Mouse (Mus musculus) hindbrain, embryonic 11.5 days (tissue): Measurements from ENCODE around the gene Trim2. TPM values are rescaled to one million over a fixed set of nuclear protein-coding genes. Genes with fewer than 3 reads are reported as not detected.

Experiments used
- ATAC-seq: fragments of 200-750 bp; cut with Nextera tagmentation; 2 replicates; pipeline ENCODE4 v1.8.0; 2017; ENCODE audit warnings: mild to moderate bottlenecking, moderate TSS enrichment, moderate library complexity; ENCODE audit not compliant: low FRiP score
- DNase-seq: peaks from one replicate; pipeline ENCODE4 v3.0.0-alpha.2; 2015; ENCODE audit warnings: low spot score
- H3K27ac ChIP-seq: fragments of 300-500 bp; sonication (generic); 2 replicates; pipeline ENCODE4 v1.5.1; 2014; ENCODE audit warnings: mild to moderate bottlenecking, low read depth, low read length
- H3K27me3 ChIP-seq: fragments of 300-500 bp; sonication (generic); 2 replicates; pipeline ENCODE4 v1.6.1; 2014; ENCODE audit warnings: mild to moderate bottlenecking, low read length, moderate library complexity, mixed read lengths; ENCODE audit not compliant: control insufficient read depth, insufficient read depth
- H3K36me3 ChIP-seq: fragments of 300-500 bp; sonication (generic); 2 replicates; pipeline ENCODE4 v1.6.1; 2014; ENCODE audit warnings: mild to moderate bottlenecking, low read length, moderate library complexity, mixed read lengths; ENCODE audit not compliant: control insufficient read depth, insufficient read depth
- H3K4me1 ChIP-seq: fragments of 300-500 bp; sonication (generic); replicated peaks from 2 replicates; pipeline ENCODE4 v1.6.1; 2014; ENCODE audit warnings: low read length, mixed read lengths; ENCODE audit not compliant: control insufficient read depth, insufficient read depth
- H3K4me2 ChIP-seq: fragments of 300-500 bp; sonication (generic); replicated peaks from 2 replicates; pipeline ENCODE4 v1.6.1; 2014; ENCODE audit warnings: mild to moderate bottlenecking, low read depth, low read length
- H3K4me3 ChIP-seq: fragments of 300-500 bp; sonication (generic); 2 replicates; pipeline ENCODE4 v1.5.1; 2014; ENCODE audit warnings: low read depth, low read length
- H3K9ac ChIP-seq: fragments of 300-500 bp; sonication (generic); 2 replicates; pipeline ENCODE4 v1.6.1; 2014; ENCODE audit warnings: low read depth, low read length
- H3K9me3 ChIP-seq: fragments of 300-500 bp; sonication (generic); 2 replicates; pipeline ENCODE4 v1.6.1; 2016; ENCODE audit warnings: low read length; ENCODE audit not compliant: control insufficient read depth
- WGBS: fragments of 180-500 bp; shearing (Covaris S2); extraction: QIAGEN DNeasy Blood & Tissue Kit; methylation state at CpG from one replicate; pipeline ENCODE4 v1.1.7; 2014; 5-methylcytosine and 5-hydroxymethylcytosine counted together
- polyA plus RNA-seq: library from polyadenylated mRNA; unstranded; fragments of >200 nt; fragmentation: Nextera tagmentation; extraction: Ambion mirVana; gene quantifications from 2 replicates; pipeline ENCODE4 v1.2.1, GENCODE M21; 2014

Gene Trim2
- polyA plus RNA-seq, 1 experiment from 2014 or later, result 104 TPM

- no peak overlapping the region for H3K9ac ChIP-seq
- ATAC-seq (no peak), DNase-seq (no peak)
- no peak overlapping the region for H3K27ac ChIP-seq
- no peak overlapping the region for H3K4me2 ChIP-seq
- WGBS, result 94% methylated on average over 4 of the region's 4 CpGs
- H3K4me3 ChIP-seq, result no peak overlapping the region
- H3K36me3 ChIP-seq, result no peaks in the 10 kb centered on the region
- no peaks in the 10 kb centered on the region for H3K9me3 ChIP-seq
- no peaks in the 10 kb centered on the region for H3K27me3 ChIP-seq
- H3K4me1 ChIP-seq, result peaks cover 7% of the 10 kb centered on the region; the same call in 1 of the 2 replicates
These were observed 55.0 kb downstream of the Trim2 start for GRCm38 (mm10) chr3:84251721-84252120.

GRCm38 (mm10) chr3:84250275-84250674, 56.4 kb downstream of the Trim2 start:
- peaks cover 7% of the 10 kb centered on the region; the same call in 1 of the 2 replicates for H3K4me1 ChIP-seq
- DNase-seq, result no peak
- no peak overlapping the region for H3K4me2 ChIP-seq
- H3K9ac ChIP-seq, result no peak overlapping the region
- H3K27ac ChIP-seq, result no peak overlapping the region
- H3K9me3 ChIP-seq, result no peaks in the 10 kb centered on the region
- H3K4me3 ChIP-seq, result no peak overlapping the region
- H3K36me3 ChIP-seq, result no peaks in the 10 kb centered on the region
- WGBS, result 92% methylated on average over 7 of the region's 7 CpGs
- no peaks in the 10 kb centered on the region for H3K27me3 ChIP-seq
- no peak for ATAC-seq

- DNase-seq (no peak), ATAC-seq (no peak)
- Histone ChIP-seq H3K9me3 (no peaks in the 10 kb centered on the region), H3K4me2 (no peak overlapping the region), H3K27me3 (no peaks in the 10 kb centered on the region), H3K4me1 (peaks cover 2% of the 10 kb centered on the region; the same call in 1 of the 2 replicates), H3K4me3 (no peak overlapping the region), H3K9ac (no peak overlapping the region), H3K27ac (no peak overlapping the region), H3K36me3 (no peaks in the 10 kb centered on the region)
- 85% methylated on average over 8 of the region's 8 CpGs for WGBS
These were observed 58.9 kb downstream of the Trim2 start for GRCm38 (mm10) chr3:84247789-84248188.

- no peaks in the 10 kb centered on the region for H3K36me3 ChIP-seq
- no peaks in the 10 kb centered on the region for H3K9me3 ChIP-seq
- DNase-seq (no peak), ATAC-seq (no peak)
- no peak overlapping the region for H3K4me3 ChIP-seq
- whole genome bisulfite sequencing, result 87% methylated on average over 7 of the region's 7 CpGs
- no peak overlapping the region for H3K27ac ChIP-seq
- no peak overlapping the region for H3K9ac ChIP-seq
- H3K4me2 ChIP-seq, result no peak overlapping the region
- H3K27me3 ChIP-seq, result no peaks in the 10 kb centered on the region
- no peaks in the 10 kb centered on the region for H3K4me1 ChIP-seq
These were observed 60.2 kb downstream of the Trim2 start for GRCm38 (mm10) chr3:84246421-84246861.

- no peaks in the 10 kb centered on the region for H3K4me1 ChIP-seq
- ATAC-seq (no peak), DNase-seq (no peak)
- H3K9ac ChIP-seq, result no peak overlapping the region
- no peaks in the 10 kb centered on the region for H3K9me3 ChIP-seq
- 88% methylated on average over 3 of the region's 3 CpGs for WGBS
- H3K36me3 ChIP-seq, result no peaks in the 10 kb centered on the region
- H3K27me3 ChIP-seq, result no peaks in the 10 kb centered on the region
- H3K27ac ChIP-seq, result no peak overlapping the region
- H3K4me3 ChIP-seq, result no peak overlapping the region
- H3K4me2 ChIP-seq, result no peak overlapping the region
These were observed 63.6 kb downstream of the Trim2 start for GRCm38 (mm10) chr3:84243116-84243515.

GRCm38 (mm10) chr3:84242497-84242896, 64.2 kb downstream of the Trim2 start:
- ATAC-seq, result no peak
- DNase-seq, result no peak
- Histone ChIP-seq H3K9ac (no peak overlapping the region), H3K4me3 (no peak overlapping the region), H3K9me3 (no peaks in the 10 kb centered on the region), H3K27me3 (no peaks in the 10 kb centered on the region), H3K36me3 (no peaks in the 10 kb centered on the region), H3K4me2 (no peak overlapping the region), H3K4me1 (no peaks in the 10 kb centered on the region), H3K27ac (no peak overlapping the region)
- 90% methylated on average over 4 of the region's 4 CpGs for WGBS

- Histone ChIP-seq H3K4me3 (no peak overlapping the region), H3K9ac (no peak overlapping the region), H3K36me3 (no peaks in the 10 kb centered on the region), H3K27ac (no peak overlapping the region), H3K9me3 (no peaks in the 10 kb centered on the region), H3K4me1 (no peaks in the 10 kb centered on the region), H3K27me3 (no peaks in the 10 kb centered on the region), H3K4me2 (no peak overlapping the region)
- WGBS, result 95% methylated on average over 4 of the region's 4 CpGs
- no peak for DNase-seq
- ATAC-seq, result no peak
These were observed 65.6 kb downstream of the Trim2 start for GRCm38 (mm10) chr3:84241098-84241497.

- no peaks in the 10 kb centered on the region for H3K27me3 ChIP-seq
- 51% methylated on average over 10 of the region's 10 CpGs for WGBS
- no peak overlapping the region for H3K9ac ChIP-seq
- no peak overlapping the region for H3K4me3 ChIP-seq
- no peak overlapping the region for H3K27ac ChIP-seq
- no peak for ATAC-seq
- DNase-seq, result no peak
- H3K4me2 ChIP-seq, result no peak overlapping the region
- H3K36me3 ChIP-seq, result no peaks in the 10 kb centered on the region
- H3K9me3 ChIP-seq, result no peaks in the 10 kb centered on the region
- H3K4me1 ChIP-seq, result no peaks in the 10 kb centered on the region
These were observed 71.0 kb downstream of the Trim2 start for GRCm38 (mm10) chr3:84235420-84236304.

- Histone ChIP-seq H3K4me2 (no peak overlapping the region), H3K9ac (no peak overlapping the region), H3K36me3 (no peaks in the 10 kb centered on the region), H3K4me1 (no peaks in the 10 kb centered on the region), H3K9me3 (no peaks in the 10 kb centered on the region), H3K4me3 (no peak overlapping the region), H3K27me3 (no peaks in the 10 kb centered on the region), H3K27ac (no peak overlapping the region)
- ATAC-seq, result no peak
- 94% methylated on average over 4 of the region's 4 CpGs for WGBS
- no peak for DNase-seq
These were observed 72.1 kb downstream of the Trim2 start for GRCm38 (mm10) chr3:84234562-84234961.
